Mouse (Mus musculus) spleen, adult 18-20 months (tissue): ENCODE measurements around the gene Mnt.
"Not testable (repeated sequence)": the region's sequence is repeated elsewhere in the genome, so short reads cannot be mapped to it uniquely, and the experiment has no call there.

Experiments used
- DNase-seq, 2 experiments: peaks; one replicate each; pipeline ENCODE4 v3.0.0; 2022; ENCODE audit warnings: mixed read lengths in 2 of 2

The Mnt gene

DNA sequence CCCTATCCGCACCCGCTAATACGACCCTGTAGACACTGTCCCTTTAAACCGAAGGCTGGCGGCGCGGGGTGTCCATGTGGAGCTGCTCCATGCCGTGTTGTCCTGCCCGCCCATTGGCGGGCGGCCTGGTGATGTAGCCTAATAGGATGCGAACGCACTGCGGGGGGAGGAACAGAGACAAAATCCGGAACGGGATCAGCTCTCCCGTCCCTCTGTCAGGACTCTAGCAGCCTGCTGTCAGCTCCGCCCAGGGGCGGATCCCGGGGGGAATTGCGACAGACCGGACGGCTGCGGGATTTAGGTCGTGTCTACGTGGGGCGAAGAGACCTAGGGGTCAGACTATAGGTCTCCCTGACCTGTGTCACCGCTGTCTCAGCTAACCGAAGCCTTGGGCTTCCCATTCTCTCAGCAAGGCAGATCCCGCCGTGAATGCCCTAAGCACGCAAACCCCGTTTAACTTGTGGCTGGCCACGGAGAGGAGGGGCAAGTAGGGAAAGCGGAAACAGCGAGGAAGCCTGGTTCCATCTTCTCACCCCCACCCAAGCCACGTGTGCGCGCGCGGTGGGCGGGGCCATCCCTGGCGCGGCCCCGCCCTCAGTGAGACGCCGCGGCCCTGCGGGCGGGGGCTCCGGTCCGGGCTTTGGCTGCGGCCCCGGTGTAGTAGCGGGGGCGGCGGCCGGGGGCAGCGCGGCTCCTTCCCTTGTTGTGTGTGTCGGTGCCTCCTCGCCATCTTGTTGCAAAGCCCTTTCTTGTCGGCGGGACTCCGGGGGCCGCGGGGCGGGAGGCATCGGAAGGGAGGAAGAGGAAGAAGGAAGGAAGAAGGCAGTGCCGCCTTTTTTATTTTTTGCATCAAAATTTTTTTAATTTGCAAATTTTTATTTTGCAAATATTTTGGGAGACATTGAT lies at the start of gene Mnt:
Gene Mnt, plus strand, starts transcription at position 665 of the 906 bp plus-strand sequence.
- peak; percentile 91 for DNase-seq

GRCm38 (mm10) chr11:74792874-74793273 lies 37.8 kb upstream of the Mnt start:
- DNase-seq, result no peak

GRCm38 (mm10) chr11:74800658-74801057 lies 30.1 kb upstream of the Mnt start:
- DNase-seq, result no peak

GRCm38 (mm10) chr11:74804081-74804627 lies 26.6 kb upstream of the Mnt start:
- DNase-seq, result no peak

- DNase-seq, result no peak
Measured at GRCm38 (mm10) chr11:74807246-74807882, 23.4 kb upstream of the Mnt start.

- DNase-seq, result no peak
Measured at GRCm38 (mm10) chr11:74808251-74808853, 22.4 kb upstream of the Mnt start.

GRCm38 (mm10) chr11:74810134-74810533 lies 20.6 kb upstream of the Mnt start:
- no peak for DNase-seq

- DNase-seq, result not testable (repeated sequence)
Measured at GRCm38 (mm10) chr11:74811027-74811426, 19.7 kb upstream of the Mnt start.

- DNase-seq, result no peak
Measured at GRCm38 (mm10) chr11:74811538-74811937, 19.2 kb upstream of the Mnt start.

- no peak for DNase-seq
Measured at GRCm38 (mm10) chr11:74815795-74816194, 14.9 kb upstream of the Mnt start.

DNA sequence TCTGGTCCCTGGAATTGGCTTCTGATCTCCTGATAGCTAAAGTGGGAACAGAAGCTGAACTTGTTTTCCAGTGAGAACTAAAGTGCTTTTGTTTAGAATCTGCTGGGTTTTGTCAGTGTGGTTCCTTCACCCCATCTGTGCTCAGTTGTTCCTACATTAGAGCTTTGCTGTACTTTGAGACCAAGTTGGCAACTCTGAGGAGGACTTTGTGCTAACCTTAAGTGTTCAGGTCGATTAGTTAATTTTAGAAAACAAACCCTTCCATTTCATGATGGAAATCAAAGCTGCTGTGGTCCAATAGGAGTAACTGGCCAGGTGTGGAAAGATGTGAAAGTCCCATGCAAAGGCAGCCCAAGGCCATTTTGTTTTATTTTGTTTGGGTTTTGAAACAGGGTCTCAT lies 9.8 kb upstream of the Mnt start:
- no peak for DNase-seq

DNA sequence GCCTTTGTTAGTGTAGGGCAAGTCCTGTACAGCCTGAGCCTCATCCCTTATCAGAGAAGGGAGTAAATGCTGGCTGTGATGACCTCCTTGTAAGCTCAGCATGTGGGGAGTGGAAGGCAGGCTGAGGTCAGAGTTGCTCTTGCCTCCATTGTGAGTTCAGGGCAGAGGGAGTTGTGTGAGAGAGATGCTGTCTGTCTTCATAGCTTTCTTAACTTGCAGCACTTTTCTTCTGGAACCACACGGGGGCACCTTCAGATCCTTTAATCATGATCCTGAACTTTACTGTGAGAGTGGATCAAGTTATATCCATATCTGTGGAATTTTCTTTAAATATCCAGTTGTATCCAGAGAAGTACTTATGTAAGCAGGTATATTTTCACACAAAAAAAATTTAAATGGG lies 9.3 kb upstream of the Mnt start:
- DNase-seq, result no peak

- no peak for DNase-seq
Measured at GRCm38 (mm10) chr11:74822746-74823440, 7.8 kb upstream of the Mnt start.

GRCm38 (mm10) chr11:74826151-74826550 lies 4.6 kb upstream of the Mnt start:
- DNase-seq, result no peak

DNA sequence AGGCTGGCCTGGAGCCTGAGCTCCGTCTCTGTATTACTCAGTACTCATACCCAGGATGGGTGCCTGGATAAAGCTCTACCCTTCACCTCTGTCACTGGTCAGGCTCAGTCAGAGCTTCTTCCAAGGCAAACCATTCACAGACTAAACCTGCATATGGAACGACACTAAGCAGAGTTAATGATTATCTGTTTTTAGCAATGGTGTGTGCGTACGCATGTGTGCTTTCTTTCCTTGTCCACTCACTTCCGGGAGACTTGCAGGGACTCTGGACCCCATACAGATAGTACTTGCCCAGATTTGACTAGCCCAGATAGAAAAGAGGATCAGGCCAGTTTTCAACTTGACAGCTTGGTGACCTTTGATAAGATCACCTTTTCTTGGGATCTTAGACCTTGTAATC lies 4.0 kb upstream of the Mnt start:
- no peak for DNase-seq

DNA sequence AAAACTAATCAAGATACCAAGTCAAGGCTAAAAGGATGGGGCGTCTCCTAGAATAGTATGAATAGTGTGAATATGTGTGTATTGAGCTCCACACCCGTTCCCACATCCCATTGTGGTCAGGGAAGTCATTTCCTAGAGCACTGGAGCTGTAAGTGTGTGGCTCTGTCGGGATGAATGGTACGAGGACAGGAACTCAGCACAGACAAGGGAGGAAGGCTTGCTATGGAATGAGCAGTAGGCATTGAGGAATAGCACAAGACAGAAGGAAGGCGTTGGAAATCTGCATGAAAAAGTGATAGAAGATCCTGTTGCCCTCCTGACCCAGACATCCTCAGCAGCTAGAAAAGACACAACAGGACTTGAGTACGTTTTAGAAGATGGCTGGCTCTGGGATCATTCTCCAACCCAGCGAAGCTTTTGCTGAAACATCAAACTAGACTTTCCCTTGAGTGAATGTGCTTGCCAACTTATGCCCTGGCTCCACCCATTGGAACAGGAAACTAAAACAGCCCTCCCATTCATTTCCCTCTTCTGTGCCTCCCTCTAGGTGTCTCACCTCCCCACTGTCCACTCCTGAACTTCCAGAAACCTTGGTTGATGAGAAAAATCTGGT lies 2.8 kb upstream of the Mnt start:
- no peak for DNase-seq

- DNase-seq, result peak; percentile 22 to 49
Measured at GRCm38 (mm10) chr11:74828404-74828931, 2.3 kb upstream of the Mnt start.

- peak in 1 of 2 experiments; percentile 5 for DNase-seq
Measured at GRCm38 (mm10) chr11:74828965-74829550, 1.7 kb upstream of the Mnt start.

DNA sequence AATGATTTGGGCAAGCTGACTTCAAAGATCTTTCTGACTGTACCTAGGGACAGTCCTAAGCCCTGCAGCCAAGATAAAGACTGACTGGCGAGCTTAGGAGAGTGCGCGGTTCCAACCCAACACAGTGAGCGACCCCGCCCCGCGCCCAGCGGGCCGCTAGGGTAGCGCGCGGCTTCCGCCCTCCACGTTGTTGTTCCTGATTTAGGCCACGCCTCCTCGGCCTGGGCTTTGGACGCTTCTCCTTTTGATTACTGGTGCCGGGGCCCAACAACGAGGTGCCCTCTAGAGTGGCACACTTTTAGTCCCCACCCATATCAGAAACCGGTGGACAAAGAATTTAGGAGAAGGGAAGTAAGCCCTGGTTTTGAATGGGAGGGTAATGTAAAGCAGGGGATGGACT lies 908 bp upstream of the Mnt start:
- DNase-seq, result peak; percentile 87 to 89

- peak; percentile 54 to 58 for DNase-seq
Measured at GRCm38 (mm10) chr11:74831191-74831605, 478 bp downstream of the Mnt start.

DNA sequence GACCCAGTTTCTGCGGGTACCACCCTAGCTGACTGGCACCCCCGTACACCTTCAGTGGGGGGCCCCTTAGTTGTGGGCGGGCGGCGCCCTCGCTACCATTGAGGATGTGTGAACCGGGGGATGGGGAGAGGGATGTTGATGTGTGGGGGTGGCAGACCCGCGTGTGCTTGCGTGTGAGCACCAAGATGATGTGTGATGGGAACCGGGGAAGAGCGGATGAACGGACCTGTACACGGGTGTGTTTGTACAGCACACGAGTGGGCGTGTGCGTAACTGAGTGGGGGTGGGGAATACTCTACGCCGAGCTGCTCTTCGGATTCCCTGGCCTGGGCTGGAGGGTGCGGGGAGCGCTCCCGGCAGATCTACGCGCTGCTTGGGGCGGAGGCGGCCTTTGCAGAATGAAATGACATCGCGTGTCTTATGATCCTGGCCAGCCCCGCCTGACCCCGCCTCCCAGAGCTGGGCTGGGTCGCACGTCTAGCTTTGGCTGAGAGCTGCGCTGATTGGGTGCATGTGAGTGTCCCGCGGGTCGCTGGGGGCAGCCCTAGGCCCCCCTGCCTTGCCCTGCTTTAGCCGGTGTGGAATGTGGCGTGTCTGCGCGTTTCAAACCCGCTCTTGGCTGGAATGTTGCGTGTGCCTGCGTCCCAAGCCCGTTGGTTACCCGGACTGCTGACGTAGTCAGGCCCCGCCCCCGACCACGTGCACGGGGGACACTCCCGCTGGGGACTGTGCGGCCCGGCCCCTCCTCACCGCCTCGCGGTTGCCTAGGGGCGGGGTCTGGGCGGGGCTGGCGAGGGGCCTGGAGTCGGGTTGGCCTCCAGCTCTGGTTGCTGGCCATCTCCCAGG lies 1.1 kb downstream of the Mnt start:
- DNase-seq, result peak; percentile 97 to 99
